Mouse (Mus musculus): ENCODE measurements around the gene Gdpd1.
"Not testable (repeated sequence)": the region's sequence is repeated elsewhere in the genome, so short reads cannot be mapped to it uniquely, and the experiment has no call there.

The Gdpd1 gene

DNA sequence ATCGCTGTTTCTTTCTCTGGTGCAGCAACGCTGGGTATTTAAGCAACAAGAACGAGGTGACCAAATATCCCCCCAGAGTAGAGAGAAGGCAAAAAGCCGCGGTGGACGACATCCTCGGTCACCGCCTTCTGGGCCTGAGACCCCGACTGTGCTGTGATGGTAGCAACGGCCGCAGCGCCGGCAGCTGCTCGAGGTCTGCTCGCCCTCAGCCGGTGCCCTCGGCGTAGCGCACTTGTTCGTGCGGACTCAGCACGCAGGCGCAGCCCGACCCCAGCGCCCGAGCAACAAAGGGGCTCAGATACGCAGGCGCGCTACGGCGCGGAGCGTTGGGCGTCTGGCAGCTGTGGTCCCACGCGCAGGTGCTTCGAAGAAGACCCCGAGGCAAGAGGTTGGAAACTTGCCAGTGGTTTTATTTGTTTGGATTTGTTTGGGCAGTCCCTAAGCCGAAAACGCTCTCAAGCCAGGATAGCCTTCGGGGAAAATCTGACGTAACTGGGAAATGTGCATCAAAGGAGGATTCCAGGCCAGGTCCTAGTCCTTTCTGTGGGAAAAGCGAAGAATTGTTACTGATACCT lies at the start of gene Gdpd1:
Gene Gdpd1 (minus strand): TSS at position 197 of the 575 bp plus-strand sequence.
- peak; percentile 32 for DNase-seq (ENCODE audit: low spot score)

DNA sequence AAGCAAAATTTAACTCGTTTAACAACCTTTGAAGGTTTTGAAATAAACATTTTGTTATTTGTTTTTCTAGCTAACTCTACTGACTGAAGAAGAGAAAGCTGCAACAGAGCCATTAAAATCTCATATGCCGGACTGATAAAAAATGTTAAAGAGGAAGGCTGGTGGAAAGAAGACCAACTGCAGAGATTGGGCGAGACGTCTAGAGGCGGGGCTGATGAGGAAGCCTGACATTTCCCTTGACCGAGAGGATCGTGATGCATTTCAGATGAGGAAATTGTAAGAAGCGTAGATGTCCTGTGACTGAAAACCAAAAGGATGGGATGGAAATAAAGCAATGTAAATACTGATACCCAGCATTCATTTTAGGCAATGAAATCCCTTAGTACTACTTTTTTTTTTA lies 48.0 kb upstream of the Gdpd1 start:
- no peak for DNase-seq (ENCODE audit: low spot score)

DNA sequence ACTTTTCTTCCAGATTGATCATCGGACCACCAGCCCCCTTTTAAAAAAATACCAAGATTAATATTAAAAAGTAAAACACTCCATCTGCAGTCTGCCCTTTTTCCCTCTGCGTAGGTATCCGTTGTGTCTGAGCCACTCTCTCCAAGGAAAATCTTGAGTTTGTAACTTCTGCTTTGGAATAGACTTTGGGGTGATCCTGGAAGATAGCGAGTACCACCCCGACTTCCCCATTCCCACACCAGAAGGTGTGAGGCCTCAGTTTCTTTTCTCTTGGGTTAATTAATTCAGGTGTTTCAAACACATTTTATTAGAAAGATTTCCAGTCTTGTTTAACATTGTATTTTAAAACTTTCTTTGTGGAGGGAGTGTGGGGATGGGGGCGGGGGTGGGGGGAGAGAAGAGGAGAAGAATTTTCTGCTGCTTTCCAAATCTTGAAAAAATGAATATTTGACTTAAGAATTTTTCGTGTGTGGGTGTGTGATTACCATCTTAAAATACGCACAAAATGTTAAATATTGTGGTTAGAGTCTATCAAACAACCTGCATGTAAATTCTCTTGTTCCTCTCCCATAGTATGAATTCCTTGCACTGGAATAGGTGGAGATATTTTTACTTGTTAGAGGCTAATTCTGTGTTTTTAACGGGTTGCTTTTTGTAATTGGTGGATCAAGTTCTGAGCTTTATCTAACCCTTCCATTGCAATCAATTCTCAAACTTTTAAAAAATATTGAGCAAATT lies 36.5 kb upstream of the Gdpd1 start:
- DNase-seq (ENCODE audit: low spot score), result no peak

- DNase-seq (ENCODE audit: low spot score), result no peak
These were observed 35.8 kb upstream of the Gdpd1 start for GRCm38 (mm10) chr11:87109519-87110171.

- DNase-seq (ENCODE audit: low spot score), result peak; percentile 86
These were observed 35.1 kb upstream of the Gdpd1 start, which contains the start of gene Ska2 for GRCm38 (mm10) chr11:87108755-87109518. TSS of gene Ska2 (plus strand) at chr11:87109234.

GRCm38 (mm10) chr11:87108409-87108754 lies 34.5 kb upstream of the Gdpd1 start, which contains the start of gene Prr11:
TSS of gene Prr11 (minus strand) at chr11:87108708.
- no peak for DNase-seq (ENCODE audit: low spot score)

DNA sequence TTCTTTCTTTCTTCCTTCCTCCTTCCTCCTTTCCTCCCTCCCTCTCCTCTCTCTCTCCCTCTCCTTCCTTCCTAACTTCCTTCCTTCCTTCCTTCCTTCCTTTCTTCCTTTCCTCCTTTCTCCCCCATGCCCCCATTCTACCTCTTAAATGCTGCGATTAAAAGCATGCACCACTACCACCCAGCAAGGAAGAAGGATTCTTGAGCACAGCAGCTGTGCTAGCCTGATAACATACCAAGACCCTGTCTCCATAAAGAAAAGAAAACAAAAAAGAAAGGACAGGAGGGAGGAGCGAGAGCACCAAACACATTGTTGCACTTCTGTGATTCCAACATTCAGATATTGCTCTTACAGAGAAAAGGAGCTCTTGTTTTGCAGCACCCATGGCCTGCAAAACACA lies 13.3 kb upstream of the Gdpd1 start:
- no peak for DNase-seq (ENCODE audit: low spot score)

DNA sequence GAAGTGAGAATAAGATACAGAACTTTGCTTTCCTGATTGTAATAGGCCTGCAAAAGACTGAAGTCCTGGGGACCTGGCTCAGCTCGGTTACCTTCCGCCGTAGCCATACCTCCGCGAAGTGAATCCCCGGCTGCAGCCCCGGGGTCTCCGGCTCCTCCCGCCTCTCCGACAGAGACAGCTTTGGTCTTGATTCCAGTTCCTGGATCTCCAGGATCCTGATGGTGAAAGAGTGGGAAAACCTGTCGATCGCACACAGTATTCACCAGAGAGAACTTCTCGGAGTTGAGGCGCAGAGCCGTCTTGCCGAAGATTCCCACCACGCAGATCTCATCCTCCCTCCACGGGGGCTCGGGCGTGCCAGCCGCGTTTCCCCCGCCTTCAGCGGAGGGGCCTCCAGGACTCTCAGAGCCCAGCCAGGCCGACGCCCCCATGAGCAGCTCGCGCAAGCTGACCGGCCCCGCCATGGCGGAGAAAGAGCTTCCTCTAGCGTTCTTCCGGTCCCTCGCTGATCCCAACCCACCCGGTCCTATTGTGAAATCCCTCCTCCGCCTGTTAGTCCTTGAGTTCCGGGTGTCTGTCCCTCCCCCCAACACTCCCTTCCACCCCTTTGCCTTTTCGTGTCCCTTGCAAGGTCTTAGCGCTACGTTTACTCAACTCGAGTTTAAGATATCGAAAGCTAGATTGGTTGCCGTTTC lies 12.6 kb upstream of the Gdpd1 start, which contains the start of gene Smg8:
Gene Smg8 (minus strand): TSS at position 485 of the 695 bp plus-strand sequence.
- DNase-seq (ENCODE audit: low spot score), result peak; percentile 39

GRCm38 (mm10) chr11:87085461-87085860 lies 11.6 kb upstream of the Gdpd1 start:
- no peak for DNase-seq (ENCODE audit: low spot score)

DNA sequence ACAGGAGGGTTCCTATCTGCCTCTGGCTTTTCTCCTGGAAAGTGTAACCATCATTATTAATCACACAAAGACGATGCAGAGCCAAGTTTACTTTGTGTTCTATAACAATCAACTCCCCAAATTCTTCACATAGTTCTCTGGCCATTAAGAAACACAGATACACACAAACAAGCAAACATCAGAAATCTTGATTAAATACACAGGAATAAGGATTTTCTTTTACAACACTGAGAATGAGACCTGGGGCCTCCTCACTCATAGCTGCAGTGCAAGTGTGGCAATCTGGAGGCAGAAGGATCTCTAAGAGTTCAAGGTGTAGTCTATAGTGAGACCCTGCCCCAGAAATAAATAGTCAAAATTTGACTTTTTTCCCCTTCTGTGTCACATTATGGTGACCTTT lies 9.8 kb upstream of the Gdpd1 start:
- no peak for DNase-seq (ENCODE audit: low spot score)

GRCm38 (mm10) chr11:87073343-87073865 lies 458 bp downstream of the Gdpd1 start:
- peak; percentile 15 for DNase-seq (ENCODE audit: low spot score)

GRCm38 (mm10) chr11:87062087-87062486 lies 11.8 kb downstream of the Gdpd1 start:
- DNase-seq (ENCODE audit: low spot score), result no peak

DNA sequence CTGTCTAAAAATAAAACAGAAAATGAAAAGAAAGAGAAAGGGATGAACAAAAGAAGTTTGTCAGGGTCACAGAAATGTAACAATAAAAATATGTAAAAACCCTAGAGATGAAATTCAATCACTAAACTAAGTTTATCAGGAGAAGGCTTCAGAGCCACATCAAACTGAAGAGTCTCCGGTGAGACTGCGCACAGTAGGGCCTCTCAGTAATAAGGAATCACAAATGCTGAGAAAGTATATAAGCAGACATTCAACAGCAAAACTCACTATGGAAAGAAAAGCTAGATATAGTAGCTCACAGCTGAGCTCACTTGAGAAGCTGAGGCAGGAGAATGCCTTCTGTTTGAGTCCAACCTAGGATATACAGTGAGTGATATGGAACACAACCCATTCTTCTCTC lies 13.5 kb downstream of the Gdpd1 start:
- DNase-seq (ENCODE audit: low spot score), result no peak

- no peak for DNase-seq (ENCODE audit: low spot score)
These were observed 17.6 kb downstream of the Gdpd1 start for GRCm38 (mm10) chr11:87056286-87056685.

DNA sequence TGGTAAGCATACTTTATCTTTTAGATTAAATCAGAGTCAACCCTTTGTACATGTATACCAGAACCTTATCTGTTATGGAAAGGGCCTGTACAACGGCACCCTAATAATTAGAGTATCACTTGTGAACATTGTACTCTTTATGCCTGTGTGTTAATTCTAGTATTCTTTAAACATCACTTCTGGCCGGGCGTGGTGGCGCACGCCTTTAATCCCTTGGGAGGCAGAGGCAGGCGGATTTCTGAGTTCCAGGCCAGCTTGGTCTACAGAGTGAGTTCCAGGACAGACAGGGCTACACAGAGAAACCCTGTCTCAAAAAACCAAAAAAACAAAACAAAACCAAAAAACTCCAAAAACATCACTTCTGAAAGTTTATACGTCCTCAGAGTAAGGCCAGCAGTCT lies 25.0 kb downstream of the Gdpd1 start:
- DNase-seq (ENCODE audit: low spot score), result not testable (repeated sequence)

DNA sequence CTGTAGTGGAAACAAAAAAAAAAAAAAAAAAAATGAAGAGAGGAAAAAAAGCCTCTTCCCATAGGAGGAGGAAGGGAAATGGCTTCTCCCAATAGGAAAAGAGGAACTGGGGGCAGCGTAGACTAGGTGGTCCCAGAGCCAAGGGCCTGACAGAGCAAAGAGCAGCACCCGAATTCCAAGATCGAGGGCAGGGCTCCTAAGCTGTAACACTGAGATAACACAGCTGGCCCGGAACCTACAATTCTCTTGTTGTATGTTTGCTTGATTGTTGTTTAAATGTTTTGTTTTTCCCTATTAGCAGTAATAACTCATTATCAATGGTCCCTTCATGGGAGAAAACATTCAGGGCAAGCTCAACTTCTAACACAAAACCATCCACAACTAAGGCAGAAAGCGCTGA lies 26.9 kb downstream of the Gdpd1 start:
- DNase-seq (ENCODE audit: low spot score), result no peak

DNA sequence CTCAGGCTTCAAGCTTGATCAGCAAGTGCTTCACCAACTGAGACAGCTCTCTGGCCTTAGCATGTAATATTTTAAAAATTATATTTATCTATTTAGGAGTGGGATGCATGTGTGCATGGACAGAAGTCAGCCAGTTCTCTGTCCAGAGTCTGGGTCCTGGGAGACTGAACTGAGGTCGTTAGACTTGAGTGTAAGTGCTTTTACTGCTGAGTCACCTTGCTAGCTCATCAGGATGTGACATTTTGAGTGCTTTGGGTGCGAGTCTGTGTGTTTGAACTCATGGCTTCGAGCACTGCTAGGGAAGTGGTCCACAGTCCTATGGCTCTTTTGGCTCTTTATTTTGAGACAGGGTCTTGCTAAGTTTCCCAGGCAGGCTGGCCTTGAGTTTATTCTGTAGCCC lies 30.8 kb downstream of the Gdpd1 start:
- no peak for DNase-seq (ENCODE audit: low spot score)

- DNase-seq (ENCODE audit: low spot score), result no peak
These were observed 34.4 kb downstream of the Gdpd1 start for GRCm38 (mm10) chr11:87039307-87039963.

DNA sequence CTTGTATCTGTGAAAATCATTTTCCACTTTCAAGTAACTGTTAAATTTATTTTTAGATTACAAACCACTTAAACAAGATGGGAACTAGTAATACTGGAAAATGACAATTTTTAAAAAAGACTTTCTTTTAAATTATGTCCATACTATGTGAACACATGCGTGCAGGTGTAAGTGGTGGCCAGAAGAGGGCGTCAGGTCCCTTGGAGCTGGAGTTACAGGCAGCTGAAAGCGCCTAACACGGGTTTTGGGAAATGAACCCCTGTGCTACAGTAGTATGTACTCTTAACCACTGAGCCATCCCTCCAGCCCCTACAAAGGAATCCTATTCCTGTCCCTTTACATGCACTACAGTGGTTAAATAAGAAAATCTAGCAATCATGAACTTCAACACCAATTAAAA lies 37.7 kb downstream of the Gdpd1 start:
- DNase-seq (ENCODE audit: low spot score), result no peak

DNA sequence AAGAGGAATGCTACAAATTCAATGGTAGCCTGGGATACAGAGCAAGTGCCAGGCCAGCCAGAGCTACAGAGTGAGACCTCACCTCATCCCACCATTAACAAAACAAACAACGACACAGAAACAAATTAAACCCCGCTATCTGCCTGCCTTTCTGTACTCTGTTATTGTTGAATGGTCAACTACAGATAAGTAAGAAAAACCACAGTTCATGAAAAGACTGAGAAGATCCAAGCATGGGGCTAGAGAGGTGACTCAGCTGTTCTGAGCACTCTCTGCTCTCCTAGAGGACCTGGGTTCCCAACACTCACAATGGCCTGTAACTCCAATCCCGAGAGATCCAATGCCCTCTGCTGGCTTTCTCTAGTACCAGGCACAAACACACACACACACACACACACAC lies 45.6 kb downstream of the Gdpd1 start:
- no peak for DNase-seq (ENCODE audit: low spot score)

Data from urinary bladder, postnatal 10 days (tissue).